Mouse (Mus musculus): ENCODE measurements around the gene Rtp1. TPM values are rescaled to one million over a fixed set of nuclear protein-coding genes. Genes with fewer than 3 reads are reported as not detected.

The Rtp1 gene
- polyA plus RNA-seq, 1 experiment from 2014 or later = not detected

DNA sequence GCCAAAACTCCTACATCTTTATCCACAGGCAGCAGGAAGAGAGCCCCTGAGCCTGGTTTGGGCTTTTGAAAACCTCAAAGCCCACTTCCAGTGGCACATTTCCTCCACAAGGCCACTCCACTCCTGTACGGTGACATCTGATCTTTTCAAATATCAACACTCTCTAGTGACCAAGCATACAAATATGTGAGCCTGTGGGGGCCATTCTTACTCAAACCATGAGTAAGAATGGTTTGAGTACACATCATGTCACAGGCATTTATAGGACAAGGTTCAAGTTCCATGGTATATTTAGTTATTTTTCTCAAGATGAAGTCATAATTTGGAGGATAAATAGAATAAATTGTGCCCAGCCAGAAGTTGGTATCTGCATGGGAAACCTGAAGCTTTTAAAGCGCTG is 21.0 kb downstream of the Rtp1 start:
- Histone ChIP-seq H3K36me3 (ENCODE audit: control insufficient read depth, insufficient read depth) (no peaks in the 10 kb centered on the region), H3K9me3 (replicated peaks; ENCODE audit: control insufficient read depth, low read length) (no peaks in the 10 kb centered on the region), H3K27me3 (ENCODE audit: control insufficient read depth, insufficient read depth, low read depth, low read length) (no peaks in the 10 kb centered on the region), H3K27ac (ENCODE audit: low read length) (no peak overlapping the region), H3K4me1 (ENCODE audit: control insufficient read depth, low read depth, low read length) (no peaks in the 10 kb centered on the region), H3K4me2 (ENCODE audit: low read depth, low read length) (no peak overlapping the region), H3K9ac (ENCODE audit: low read depth, low read length) (no peak overlapping the region), H3K4me3 (ENCODE audit: low read depth, low read length) (no peak overlapping the region)
- no peak for ATAC-seq (ENCODE audit: low read depth)
- WGBS (ENCODE audit: insufficient replicate concordance) = 49% methylated on average over 2 of the region's 2 CpGs

GRCm38 (mm10) chr16:23450816-23451215 is 21.9 kb downstream of the Rtp1 start:
- H3K27ac ChIP-seq (ENCODE audit: low read length) = no peak overlapping the region
- H3K4me1 ChIP-seq (ENCODE audit: control insufficient read depth, low read depth, low read length) = no peaks in the 10 kb centered on the region
- ATAC-seq (ENCODE audit: low read depth) = no peak
- no peaks in the 10 kb centered on the region for H3K36me3 ChIP-seq (ENCODE audit: control insufficient read depth, insufficient read depth)
- whole genome bisulfite sequencing (ENCODE audit: insufficient replicate concordance) = 62% methylated on average over 4 of the region's 4 CpGs
- H3K27me3 ChIP-seq (ENCODE audit: control insufficient read depth, insufficient read depth, low read depth, low read length) = no peaks in the 10 kb centered on the region
- H3K4me2 ChIP-seq (ENCODE audit: low read depth, low read length) = no peak overlapping the region
- no peak overlapping the region for H3K4me3 ChIP-seq (ENCODE audit: low read depth, low read length)
- H3K9ac ChIP-seq (ENCODE audit: low read depth, low read length) = no peak overlapping the region
- no peaks in the 10 kb centered on the region for H3K9me3 ChIP-seq (replicated peaks; ENCODE audit: control insufficient read depth, low read length)

DNA sequence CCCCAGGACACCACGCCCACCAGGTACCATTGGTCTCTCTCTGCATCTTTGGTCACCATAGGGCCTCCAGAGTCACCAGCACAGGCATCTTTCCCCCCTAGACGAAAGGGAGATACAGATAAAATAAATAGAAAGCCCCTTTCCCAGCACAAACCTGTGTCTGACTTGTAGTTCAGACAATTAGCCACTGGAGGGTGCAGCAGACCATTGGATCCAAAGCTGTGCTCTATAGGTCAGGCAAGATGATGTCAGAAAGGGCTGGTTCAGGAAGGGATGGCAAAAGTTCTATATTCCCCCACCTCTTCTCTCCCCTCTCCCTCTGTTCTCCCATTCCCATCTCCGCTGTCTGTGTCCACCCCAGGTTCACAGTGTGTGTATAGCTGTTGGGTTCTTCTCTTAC is 23.5 kb downstream of the Rtp1 start:
- H3K27me3 ChIP-seq (ENCODE audit: control insufficient read depth, insufficient read depth, low read depth, low read length) = no peaks in the 10 kb centered on the region
- H3K27ac ChIP-seq (ENCODE audit: low read length) = no peak overlapping the region
- H3K9me3 ChIP-seq (replicated peaks; ENCODE audit: control insufficient read depth, low read length) = no peaks in the 10 kb centered on the region
- no peaks in the 10 kb centered on the region for H3K36me3 ChIP-seq (ENCODE audit: control insufficient read depth, insufficient read depth)
- 20% methylated on average over 3 of the region's 3 CpGs for WGBS (ENCODE audit: insufficient replicate concordance)
- no peak overlapping the region for H3K4me3 ChIP-seq (ENCODE audit: low read depth, low read length)
- no peaks in the 10 kb centered on the region for H3K4me1 ChIP-seq (ENCODE audit: control insufficient read depth, low read depth, low read length)
- H3K4me2 ChIP-seq (ENCODE audit: low read depth, low read length) = no peak overlapping the region
- ATAC-seq (ENCODE audit: low read depth) = no peak
- no peak overlapping the region for H3K9ac ChIP-seq (ENCODE audit: low read depth, low read length)

DNA sequence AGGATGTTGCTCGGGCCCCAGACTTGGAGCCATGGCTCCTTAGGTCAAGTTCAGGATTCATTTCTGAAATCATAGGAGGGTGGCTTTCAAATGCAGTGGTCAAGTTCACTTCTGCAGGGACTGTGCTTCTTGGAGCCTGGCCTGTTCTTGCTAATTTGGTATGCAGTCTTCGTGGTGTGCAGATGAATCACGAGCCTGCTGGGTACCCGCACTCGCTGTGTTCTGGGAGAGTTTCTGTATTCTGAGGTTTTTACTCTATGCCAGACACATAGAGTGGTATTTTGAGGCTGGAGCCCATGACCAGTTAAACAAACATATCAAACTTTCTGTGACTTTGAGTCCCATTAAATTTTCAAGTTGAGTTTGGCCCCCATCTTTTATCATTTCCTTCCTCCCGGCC is 25.4 kb downstream of the Rtp1 start:
- H3K4me2 ChIP-seq (ENCODE audit: low read depth, low read length) = no peak overlapping the region
- 53% methylated on average over 6 of the region's 6 CpGs for WGBS (ENCODE audit: insufficient replicate concordance)
- no peak for ATAC-seq (ENCODE audit: low read depth)
- no peaks in the 10 kb centered on the region for H3K4me1 ChIP-seq (ENCODE audit: control insufficient read depth, low read depth, low read length)
- H3K36me3 ChIP-seq (ENCODE audit: control insufficient read depth, insufficient read depth) = no peaks in the 10 kb centered on the region
- H3K9me3 ChIP-seq (replicated peaks; ENCODE audit: control insufficient read depth, low read length) = no peaks in the 10 kb centered on the region
- H3K27me3 ChIP-seq (ENCODE audit: control insufficient read depth, insufficient read depth, low read depth, low read length) = no peaks in the 10 kb centered on the region
- H3K9ac ChIP-seq (ENCODE audit: low read depth, low read length) = no peak overlapping the region
- no peak overlapping the region for H3K27ac ChIP-seq (ENCODE audit: low read length)
- H3K4me3 ChIP-seq (ENCODE audit: low read depth, low read length) = no peak overlapping the region

DNA sequence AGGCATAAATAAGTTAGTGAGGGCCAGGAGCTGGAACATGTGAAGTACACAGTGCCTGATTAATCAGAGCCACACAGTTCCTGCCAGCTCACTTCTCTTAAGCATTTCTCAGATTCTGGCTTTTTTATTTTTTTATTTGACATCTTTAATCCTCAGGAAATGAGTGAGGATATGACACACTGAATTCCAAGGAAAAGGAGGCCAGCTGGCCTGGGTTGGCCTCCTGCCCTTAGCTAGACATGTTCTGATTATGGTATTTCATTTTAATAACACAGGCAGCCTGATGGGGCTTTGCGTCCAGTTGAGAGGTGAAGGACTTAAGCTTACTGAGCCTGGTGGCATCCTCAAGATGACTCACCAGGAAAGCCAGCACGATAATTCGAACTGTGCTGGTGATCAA is 27.6 kb downstream of the Rtp1 start:
- H3K9ac ChIP-seq (ENCODE audit: low read depth, low read length) = no peak overlapping the region
- peak; percentile 13; the same call in 1 of the 2 replicates for ATAC-seq (ENCODE audit: low read depth)
- no peaks in the 10 kb centered on the region for H3K9me3 ChIP-seq (replicated peaks; ENCODE audit: control insufficient read depth, low read length)
- no peaks in the 10 kb centered on the region for H3K27me3 ChIP-seq (ENCODE audit: control insufficient read depth, insufficient read depth, low read depth, low read length)
- no peak overlapping the region for H3K4me3 ChIP-seq (ENCODE audit: low read depth, low read length)
- WGBS (ENCODE audit: insufficient replicate concordance) = 61% methylated on average over 3 of the region's 3 CpGs
- no peak overlapping the region for H3K4me2 ChIP-seq (ENCODE audit: low read depth, low read length)
- no peak overlapping the region for H3K27ac ChIP-seq (ENCODE audit: low read length)
- no peaks in the 10 kb centered on the region for H3K36me3 ChIP-seq (ENCODE audit: control insufficient read depth, insufficient read depth)
- no peaks in the 10 kb centered on the region for H3K4me1 ChIP-seq (ENCODE audit: control insufficient read depth, low read depth, low read length)

DNA sequence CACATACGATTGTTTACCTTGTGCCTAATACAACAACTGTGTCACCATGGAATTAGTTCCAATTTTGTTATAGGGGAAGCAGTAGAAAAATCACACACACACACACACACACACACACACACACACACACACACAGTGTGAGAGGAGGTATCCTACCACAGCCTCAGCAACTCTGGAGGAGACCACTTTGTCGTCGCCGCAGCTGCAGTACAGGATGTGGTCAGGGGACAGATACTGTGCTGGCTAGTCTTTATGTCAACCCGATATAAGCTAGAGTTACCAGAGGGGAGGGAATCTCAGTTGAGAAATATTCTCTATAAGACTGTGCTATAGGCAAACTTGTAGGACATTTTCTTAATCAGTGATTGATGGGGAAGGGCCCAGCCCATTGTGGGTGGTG is 28.4 kb downstream of the Rtp1 start:
- no peak overlapping the region for H3K4me3 ChIP-seq (ENCODE audit: low read depth, low read length)
- WGBS (ENCODE audit: insufficient replicate concordance) = 34% methylated on average over 5 of the region's 5 CpGs
- H3K27me3 ChIP-seq (ENCODE audit: control insufficient read depth, insufficient read depth, low read depth, low read length) = no peaks in the 10 kb centered on the region
- no peaks in the 10 kb centered on the region for H3K9me3 ChIP-seq (replicated peaks; ENCODE audit: control insufficient read depth, low read length)
- no peaks in the 10 kb centered on the region for H3K36me3 ChIP-seq (ENCODE audit: control insufficient read depth, insufficient read depth)
- no peak overlapping the region for H3K9ac ChIP-seq (ENCODE audit: low read depth, low read length)
- no peaks in the 10 kb centered on the region for H3K4me1 ChIP-seq (ENCODE audit: control insufficient read depth, low read depth, low read length)
- H3K27ac ChIP-seq (ENCODE audit: low read length) = no peak overlapping the region
- no peak for ATAC-seq (ENCODE audit: low read depth)
- no peak overlapping the region for H3K4me2 ChIP-seq (ENCODE audit: low read depth, low read length)

DNA sequence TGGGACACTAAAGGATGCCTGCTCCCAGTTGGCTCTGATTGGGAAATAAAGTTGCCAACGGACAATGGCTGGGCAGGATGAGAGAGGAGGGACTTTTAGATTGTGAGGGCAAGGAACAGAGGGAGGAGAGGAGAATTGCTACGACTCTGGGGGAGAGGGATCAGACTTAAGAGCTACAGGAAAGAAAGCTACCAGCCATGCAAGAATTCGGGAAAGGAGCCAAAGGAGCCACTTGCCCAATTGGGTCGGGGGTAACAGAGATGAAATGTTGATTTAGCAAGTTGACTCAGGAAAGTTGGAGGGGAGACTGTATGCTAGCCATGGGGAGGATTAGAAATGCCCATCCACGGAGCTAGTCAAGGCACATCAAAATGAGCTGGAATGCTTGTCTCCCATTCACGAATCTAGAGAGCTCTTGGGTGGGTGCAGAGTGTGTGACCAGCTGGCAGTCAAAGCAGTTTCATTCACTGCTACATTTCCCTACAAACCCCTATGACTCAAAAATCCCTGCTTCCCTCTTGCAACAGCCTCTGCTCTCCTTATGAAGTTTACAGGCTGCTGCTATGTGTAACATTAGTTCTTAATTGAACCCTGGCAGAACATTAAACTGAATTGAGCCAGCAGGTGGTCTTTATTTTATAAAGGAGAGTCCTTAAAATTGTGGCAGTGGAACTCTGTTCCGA is 30.1 kb downstream of the Rtp1 start:
- WGBS (ENCODE audit: insufficient replicate concordance) = 37% methylated on average over 7 of the region's 7 CpGs
- Histone ChIP-seq H3K9ac (ENCODE audit: low read depth, low read length) (no peak overlapping the region), H3K4me1 (ENCODE audit: control insufficient read depth, low read depth, low read length) (no peaks in the 10 kb centered on the region; the same call in 1 of the 2 replicates), H3K4me2 (ENCODE audit: low read depth, low read length) (no peak overlapping the region), H3K4me3 (ENCODE audit: low read depth, low read length) (no peak overlapping the region), H3K36me3 (ENCODE audit: control insufficient read depth, insufficient read depth) (no peaks in the 10 kb centered on the region), H3K9me3 (replicated peaks; ENCODE audit: control insufficient read depth, low read length) (no peaks in the 10 kb centered on the region), H3K27me3 (ENCODE audit: control insufficient read depth, insufficient read depth, low read depth, low read length) (no peaks in the 10 kb centered on the region), H3K27ac (ENCODE audit: low read length) (no peak overlapping the region)
- no peak for ATAC-seq (ENCODE audit: low read depth)

GRCm38 (mm10) chr16:23463671-23464347 is 34.9 kb downstream of the Rtp1 start:
- H3K27ac ChIP-seq (ENCODE audit: low read length) = peak overlapping the region; percentile 80
- H3K4me1 ChIP-seq (ENCODE audit: control insufficient read depth, low read depth, low read length) = no peaks in the 10 kb centered on the region; the same call in none of the 2 replicates
- ATAC-seq (ENCODE audit: low read depth) = peak; percentile 79
- no peaks in the 10 kb centered on the region for H3K27me3 ChIP-seq (ENCODE audit: control insufficient read depth, insufficient read depth, low read depth, low read length)
- no peak overlapping the region for H3K9ac ChIP-seq (ENCODE audit: low read depth, low read length)
- H3K36me3 ChIP-seq (ENCODE audit: control insufficient read depth, insufficient read depth) = no peaks in the 10 kb centered on the region
- WGBS (ENCODE audit: insufficient replicate concordance) = 54% methylated on average over 4 of the region's 4 CpGs
- no peak overlapping the region for H3K4me3 ChIP-seq (ENCODE audit: low read depth, low read length)
- H3K9me3 ChIP-seq (replicated peaks; ENCODE audit: control insufficient read depth, low read length) = no peaks in the 10 kb centered on the region
- no peak overlapping the region for H3K4me2 ChIP-seq (ENCODE audit: low read depth, low read length)

GRCm38 (mm10) chr16:23471551-23471950 is 42.6 kb downstream of the Rtp1 start:
- no peak overlapping the region for H3K9ac ChIP-seq (ENCODE audit: low read depth, low read length)
- no peaks in the 10 kb centered on the region for H3K36me3 ChIP-seq (ENCODE audit: control insufficient read depth, insufficient read depth)
- H3K9me3 ChIP-seq (replicated peaks; ENCODE audit: control insufficient read depth, low read length) = no peaks in the 10 kb centered on the region
- 72% methylated on average over 6 of the region's 6 CpGs for WGBS (ENCODE audit: insufficient replicate concordance)
- H3K27ac ChIP-seq (ENCODE audit: low read length) = no peak overlapping the region
- H3K4me3 ChIP-seq (ENCODE audit: low read depth, low read length) = no peak overlapping the region
- no peak for ATAC-seq (ENCODE audit: low read depth)
- H3K27me3 ChIP-seq (ENCODE audit: control insufficient read depth, insufficient read depth, low read depth, low read length) = no peaks in the 10 kb centered on the region
- no peak overlapping the region for H3K4me2 ChIP-seq (ENCODE audit: low read depth, low read length)
- no peaks in the 10 kb centered on the region; the same call in 1 of the 2 replicates for H3K4me1 ChIP-seq (ENCODE audit: control insufficient read depth, low read depth, low read length)
